Mouse (Mus musculus) MEL (cell line): ENCODE measurements around the gene Dhx58. TPM values are rescaled to one million over a fixed set of nuclear protein-coding genes. Genes with fewer than 3 reads are reported as not detected.
A peak's percentile ranks its signal among the peaks of the same experiment; 100 is the strongest.

Experiments
- DNase-seq: peaks from one replicate; pipeline ENCODE4 v3.0.0; 2011; ENCODE audit warnings: low read depth, low spot score
- H3K27ac ChIP-seq: 2 replicates; pipeline ENCODE4 v1.5.1; 2012; ENCODE audit warnings: low read depth, mild to moderate bottlenecking, control low read depth, low read length, moderate library complexity; ENCODE audit not compliant: control insufficient read depth
- H3K27me3 ChIP-seq, 2 experiments: fragments of 150-350 bp in 1 of 2; sonication (generic) in 1 of 2; 2 replicates each; pipeline ENCODE4 v1.6.1; 2012; ENCODE audit warnings: low read length in 2 of 2, mild to moderate bottlenecking in 2 of 2, improper control_type of control experiment in 1 of 2, moderate library complexity in 1 of 2; ENCODE audit not compliant: insufficient read depth in 2 of 2, control insufficient read depth in 1 of 2
- H3K36me3 ChIP-seq, 2 experiments: 2 replicates each; pipeline ENCODE4 v1.6.1; 2012 to 2014; ENCODE audit warnings: low read length in 2 of 2, improper control_type of control experiment in 1 of 2, inconsistent platforms in 1 of 2, mild to moderate bottlenecking in 1 of 2; ENCODE audit not compliant: insufficient read depth in 2 of 2, control insufficient read depth in 1 of 2
- H3K4me1 ChIP-seq, 2 experiments: fragments of 150-350 bp in 1 of 2; sonication (generic) in 1 of 2; 2 replicates each; pipeline ENCODE4 v1.6.1; 2012; ENCODE audit warnings: low read length in 2 of 2, improper control_type of control experiment in 1 of 2, mild to moderate bottlenecking in 1 of 2; ENCODE audit not compliant: insufficient read depth in 2 of 2, control insufficient read depth in 1 of 2
- H3K4me3 ChIP-seq, 2 experiments: fragments of 150-350 bp in 1 of 2; sonication (generic) in 1 of 2; 2 replicates each; pipeline ENCODE4 v1.5.1; 2012; ENCODE audit warnings: low read depth in 2 of 2, low read length in 2 of 2, mild to moderate bottlenecking in 2 of 2, moderate library complexity in 2 of 2, control low read depth in 1 of 2, improper control_type of control experiment in 1 of 2; ENCODE audit not compliant: control insufficient read depth in 1 of 2, insufficient read depth in 1 of 2
- H3K79me2 ChIP-seq: 2 replicates; pipeline ENCODE4 v1.6.1; 2012; ENCODE audit warnings: mild to moderate bottlenecking, low read length, moderate library complexity; ENCODE audit not compliant: control insufficient read depth, poor library complexity, insufficient read depth
- H3K9ac ChIP-seq: 2 replicates; pipeline ENCODE4 v1.6.1; 2012; ENCODE audit warnings: low read depth, mild to moderate bottlenecking, control low read depth, low read length, moderate library complexity; ENCODE audit not compliant: control insufficient read depth, poor library complexity, severe bottlenecking
- H3K9me3 ChIP-seq: fragments of 150-350 bp; sonication (generic); replicated peaks from 2 replicates; pipeline ENCODE4 v1.6.1; 2012; ENCODE audit warnings: mild to moderate bottlenecking, low read length, improper control_type of control experiment, moderate library complexity; ENCODE audit not compliant: insufficient read depth
- BHLHE40 ChIP-seq: IDR thresholded peaks from 2 replicates; pipeline ENCODE4 v1.6.1; 2012; ENCODE audit warnings: low read depth, mild to moderate bottlenecking, inconsistent platforms, low read length, improper control_type of control experiment, borderline replicate concordance
- CHD1 ChIP-seq: IDR thresholded peaks from 2 replicates; pipeline ENCODE4 v1.6.1; 2012; ENCODE audit warnings: low read depth, mild to moderate bottlenecking, inconsistent platforms, low read length, improper control_type of control experiment
- CTCF ChIP-seq, 3 experiments: IDR thresholded peaks in 2 of 3; conservative IDR thresholded peaks in 1 of 3; 2 replicates each; pipeline ENCODE4 v1.5.1; 2011 to 2012; ENCODE audit warnings: low read length in 3 of 3, low read depth in 2 of 3, mild to moderate bottlenecking in 2 of 3, improper control_type of control experiment in 1 of 3, inconsistent platforms in 1 of 3, mixed read lengths in 1 of 3, moderate library complexity in 1 of 3; ENCODE audit not compliant: control insufficient read depth in 1 of 3, insufficient read depth in 1 of 3, poor library complexity in 1 of 3, severe bottlenecking in 1 of 3
- E2F4 ChIP-seq: IDR thresholded peaks from 2 replicates; pipeline ENCODE4 v1.6.1; 2011; ENCODE audit warnings: low read depth, low read length, improper control_type of control experiment, borderline replicate concordance
- ELF1 ChIP-seq: IDR thresholded peaks from 2 replicates; pipeline ENCODE4 v1.6.1; 2014; ENCODE audit warnings: low read depth, mild to moderate bottlenecking, inconsistent platforms, low read length, improper control_type of control experiment, moderate library complexity
- ETS1 ChIP-seq: IDR thresholded peaks from 2 replicates; pipeline ENCODE4 v1.6.1; 2012; ENCODE audit warnings: low read depth, mild to moderate bottlenecking, inconsistent platforms, low read length, improper control_type of control experiment, moderate library complexity
- GABPA ChIP-seq: IDR thresholded peaks from 2 replicates; pipeline ENCODE4 v1.6.1; 2012; ENCODE audit warnings: low read depth, mild to moderate bottlenecking, inconsistent platforms, low read length, improper control_type of control experiment, moderate library complexity
- GATA1 ChIP-seq: IDR thresholded peaks from 2 replicates; pipeline ENCODE4 v1.6.1; 2011; ENCODE audit warnings: low read depth, low read length, improper control_type of control experiment
- HCFC1 ChIP-seq: IDR thresholded peaks from 2 replicates; pipeline ENCODE4 v1.6.1; 2012; ENCODE audit warnings: low read depth, mild to moderate bottlenecking, inconsistent platforms, low read length, improper control_type of control experiment, moderate library complexity
- KAT2A ChIP-seq: conservative IDR thresholded peaks from 2 replicates; pipeline ENCODE4 v1.6.1; 2012; ENCODE audit warnings: low read depth, low read length, improper control_type of control experiment, inconsistent platforms
- MAFK ChIP-seq: IDR thresholded peaks from 2 replicates; pipeline ENCODE4 v1.6.1; 2011; ENCODE audit warnings: low read depth, mild to moderate bottlenecking, low read length, improper control_type of control experiment, borderline replicate concordance
- MAZ ChIP-seq: IDR thresholded peaks from 2 replicates; pipeline ENCODE4 v1.6.1; 2012; ENCODE audit warnings: low read depth, mild to moderate bottlenecking, inconsistent platforms, low read length, improper control_type of control experiment
- MEF2A ChIP-seq: IDR thresholded peaks from 2 replicates; pipeline ENCODE4 v1.6.1; 2014; ENCODE audit warnings: low read depth, mild to moderate bottlenecking, inconsistent platforms, low read length, improper control_type of control experiment; ENCODE audit not compliant: poor library complexity, insufficient replicate concordance, severe bottlenecking; ENCODE audit errors: extremely low read depth
- MXI1 ChIP-seq: IDR thresholded peaks from 2 replicates; pipeline ENCODE4 v1.6.1; 2011; ENCODE audit warnings: mild to moderate bottlenecking, low read depth, low read length, improper control_type of control experiment
- MYB ChIP-seq: IDR thresholded peaks from 2 replicates; pipeline ENCODE4 v1.6.1; 2011; ENCODE audit warnings: mild to moderate bottlenecking, low read depth, low read length, improper control_type of control experiment
- MYC ChIP-seq: IDR thresholded peaks from 2 replicates; pipeline ENCODE4 v1.6.1; 2011; ENCODE audit warnings: low read depth, mild to moderate bottlenecking, low read length, improper control_type of control experiment, moderate library complexity
- NRF1 ChIP-seq: IDR thresholded peaks from 2 replicates; pipeline ENCODE4 v1.6.1; 2014; ENCODE audit warnings: low read depth, mild to moderate bottlenecking, inconsistent platforms, low read length, improper control_type of control experiment, moderate library complexity; ENCODE audit not compliant: poor library complexity, insufficient read depth, severe bottlenecking
- POLR2A ChIP-seq, 2 experiments: IDR thresholded peaks; 2 replicates each; pipeline ENCODE4 v1.6.1; 2011 to 2012; ENCODE audit warnings: low read length in 2 of 2, mild to moderate bottlenecking in 2 of 2, control low read depth in 1 of 2, improper control_type of control experiment in 1 of 2, low read depth in 1 of 2, moderate library complexity in 1 of 2; ENCODE audit not compliant: control insufficient read depth in 1 of 2, insufficient read depth in 1 of 2, poor library complexity in 1 of 2
- POLR2AphosphoS2 ChIP-seq: IDR thresholded peaks from 2 replicates; pipeline ENCODE4 v1.6.1; 2011; ENCODE audit warnings: low read length, improper control_type of control experiment
- POLR2AphosphoS5 ChIP-seq: IDR thresholded peaks from 2 replicates; pipeline ENCODE4 v1.6.1; 2012; ENCODE audit warnings: low read depth, borderline replicate concordance, mild to moderate bottlenecking, inconsistent platforms, low read length, moderate library complexity, mixed read lengths
- RAD21 ChIP-seq: IDR thresholded peaks from 2 replicates; pipeline ENCODE4 v1.6.1; 2011; ENCODE audit warnings: mild to moderate bottlenecking, low read depth, low read length, improper control_type of control experiment
- RCOR1 ChIP-seq: IDR thresholded peaks from 2 replicates; pipeline ENCODE4 v1.6.1; 2012; ENCODE audit warnings: low read depth, mild to moderate bottlenecking, inconsistent platforms, low read length, improper control_type of control experiment
- SIN3A ChIP-seq: IDR thresholded peaks from 2 replicates; pipeline ENCODE4 v1.6.1; 2012; ENCODE audit warnings: low read length, improper control_type of control experiment, inconsistent platforms
- SMC3 ChIP-seq: IDR thresholded peaks from 2 replicates; pipeline ENCODE4 v1.6.1; 2011; ENCODE audit warnings: low read depth, low read length, improper control_type of control experiment
- TBP ChIP-seq: IDR thresholded peaks from 2 replicates; pipeline ENCODE4 v1.8.0; 2011; ENCODE audit warnings: low read depth, low read length, improper control_type of control experiment
- TCF12 ChIP-seq: IDR thresholded peaks from 2 replicates; pipeline ENCODE4 v1.6.1; 2014; ENCODE audit warnings: low read depth, mild to moderate bottlenecking, inconsistent platforms, low read length, improper control_type of control experiment, moderate library complexity
- UBTF ChIP-seq: IDR thresholded peaks from 2 replicates; pipeline ENCODE4 v1.6.1; 2012; ENCODE audit warnings: low read depth, mild to moderate bottlenecking, inconsistent platforms, low read length, improper control_type of control experiment, moderate library complexity, borderline replicate concordance; ENCODE audit not compliant: insufficient read depth
- ZC3H11A ChIP-seq: IDR thresholded peaks from 2 replicates; pipeline ENCODE4 v1.6.1; 2012; ENCODE audit warnings: low read depth, mild to moderate bottlenecking, inconsistent platforms, low read length, improper control_type of control experiment
- ZNF384 ChIP-seq: IDR thresholded peaks from 2 replicates; pipeline ENCODE4 v1.6.1; 2012; ENCODE audit warnings: low read depth, mild to moderate bottlenecking, inconsistent platforms, low read length, improper control_type of control experiment
- polyA plus RNA-seq, 2 experiments: library from polyadenylated mRNA; stranded (reverse) in 1 of 2; unstranded in 1 of 2; fragments of >175 nt in 1 of 2; fragments of >200 nt in 1 of 2; gene quantifications; 2 replicates each; pipeline versions ENCODE4 v1.2.1 to v1.2.4; 2012; ENCODE audit warnings: low replicate concordance in 2 of 2, low read depth in 1 of 2; ENCODE audit not compliant: insufficient read length in 2 of 2, insufficient read depth in 1 of 2, missing spikeins in 1 of 2
- total RNA-seq: library from RNA; depleted of rRNA; stranded (reverse); fragments of 300-350 nt; gene quantifications from 2 replicates; pipeline ENCODE4 v1.2.3, GENCODE M21; 2012

The Dhx58 gene
- total and polyA plus RNA-seq, 3 experiments = 3.6 to 3.9 TPM; not detected in 1

- no peaks in the 10 kb centered on the region for H3K9me3 ChIP-seq
- H3K27me3 ChIP-seq = no peaks in the 10 kb centered on the region
- no peak for TF ChIP-seq KAT2A
- TF ChIP-seq TBP = no peak
- no peak for TF ChIP-seq MXI1
- no peak for TF ChIP-seq CTCF (IDR thresholded peaks at IDR 0.05 in 2 of 3, conservative IDR thresholded peaks at IDR 0.05 in 1 of 3; ENCODE audit: control insufficient read depth in 1 of 3, insufficient read depth in 1 of 3, low read depth in 2 of 3, low read length in 3 of 3, poor library complexity in 1 of 3, severe bottlenecking in 1 of 3)
- no peak for TF ChIP-seq GABPA
- TF ChIP-seq CHD1 = no peak
- no peak for TF ChIP-seq GATA1
- TF ChIP-seq MEF2A = no peak
- no peak for TF ChIP-seq ELF1
- TF ChIP-seq NRF1 = no peak
- TF ChIP-seq POLR2A (IDR thresholded peaks at IDR 0.05; ENCODE audit: control insufficient read depth in 1 of 2, insufficient read depth in 1 of 2, low read depth in 1 of 2, low read length in 2 of 2, poor library complexity in 1 of 2) = no peak
- TF ChIP-seq UBTF = no peak
- TF ChIP-seq SMC3 = no peak
- TF ChIP-seq TCF12 = no peak
- no peak overlapping the region for H3K9ac ChIP-seq
- H3K4me1 ChIP-seq = peaks cover 5 to 29% of the 10 kb centered on the region in 2 experiments; a peak in 3 of 4 replicates
- no peak for DNase-seq
- peaks cover 7 to 28% of the 10 kb centered on the region in 2 experiments for H3K36me3 ChIP-seq
- H3K4me3 ChIP-seq = no peak overlapping the region
- no peak overlapping the region for H3K27ac ChIP-seq
- peaks cover 18% of the 10 kb centered on the region for H3K79me2 ChIP-seq
These were observed 10.9 kb upstream of the Dhx58 start for GRCm38 (mm10) chr11:100714948-100715347.

- H3K79me2 ChIP-seq = peaks cover 14% of the 10 kb centered on the region
- H3K27ac ChIP-seq = peak overlapping the region; percentile 77
- H3K9ac ChIP-seq = peak overlapping the region; percentile 64; the same call in 1 of the 2 replicates
- DNase-seq = peak; percentile 88
- H3K27me3 ChIP-seq = no peaks in the 10 kb centered on the region
- no peaks in the 10 kb centered on the region for H3K9me3 ChIP-seq
- H3K36me3 ChIP-seq = peaks cover 6 to 28% of the 10 kb centered on the region in 2 experiments
- H3K4me1 ChIP-seq = peaks cover 5 to 27% of the 10 kb centered on the region in 2 experiments; a peak in 3 of 4 replicates
- H3K4me3 ChIP-seq = peak overlapping the region in 1 of 2 experiments; percentile 32; a peak in 3 of 4 replicates
- TF ChIP-seq BHLHE40 = no peak
- no peak for TF ChIP-seq NRF1
- TF ChIP-seq ELF1 = 0 out of 2 replicates have a peak, but pooled peaks have one; percentile 31
- TF ChIP-seq RCOR1 = 0 out of 2 replicates have a peak, but pooled peaks have one; percentile 23
- TF ChIP-seq MYC = no peak
- peak; percentile 35; the same call in 1 of the 2 replicates for TF ChIP-seq MXI1
- peak; percentile 49; the same call in 1 of the 2 replicates for TF ChIP-seq ZNF384
- 0 out of 2 replicates have a peak, but pooled peaks have one; percentile 44 for TF ChIP-seq TCF12
- 0 out of 2 replicates have a peak, but pooled peaks have one; percentile 43 for TF ChIP-seq ETS1
- TF ChIP-seq MAZ = no peak
- TF ChIP-seq CTCF (IDR thresholded peaks at IDR 0.05 in 2 of 3, conservative IDR thresholded peaks at IDR 0.05 in 1 of 3; ENCODE audit: control insufficient read depth in 1 of 3, insufficient read depth in 1 of 3, low read depth in 2 of 3, low read length in 3 of 3, poor library complexity in 1 of 3, severe bottlenecking in 1 of 3) = peak; percentile 79 to 88 (median 81)
- TF ChIP-seq POLR2AphosphoS2 = no peak
- TF ChIP-seq MAFK = no peak
- no peak for TF ChIP-seq UBTF
- TF ChIP-seq SIN3A = no peak; the same call in 1 of the 2 replicates
- TF ChIP-seq ZC3H11A = peak; percentile 71
- no peak for TF ChIP-seq POLR2AphosphoS5
- no peak for TF ChIP-seq CHD1
- TF ChIP-seq MYB = no peak
- TF ChIP-seq GABPA = no peak
- peak; percentile 81 for TF ChIP-seq RAD21
- TF ChIP-seq HCFC1 = 0 out of 2 replicates have a peak, but pooled peaks have one; percentile 50
- no peak for TF ChIP-seq E2F4
These were observed 10.5 kb upstream of the Dhx58 start for GRCm38 (mm10) chr11:100714534-100714915.
